Mouse (Mus musculus) olfactory bulb, adult 2 months (tissue): Measurements from ENCODE around the gene Fndc4.

Experiments used
- CTCF ChIP-seq: fragments of 200-500 bp; IDR thresholded peaks from 2 replicates; pipeline ENCODE4 v1.5.1; 2012; ENCODE audit warnings: low read depth, mild to moderate bottlenecking, low read length, moderate library complexity; ENCODE audit not compliant: insufficient read depth
- POLR2A ChIP-seq: fragments of 200-500 bp; IDR thresholded peaks from 2 replicates; pipeline ENCODE4 v1.6.1; 2012; ENCODE audit warnings: mild to moderate bottlenecking, low read depth, low read length, moderate library complexity; ENCODE audit not compliant: insufficient read depth

DNA sequence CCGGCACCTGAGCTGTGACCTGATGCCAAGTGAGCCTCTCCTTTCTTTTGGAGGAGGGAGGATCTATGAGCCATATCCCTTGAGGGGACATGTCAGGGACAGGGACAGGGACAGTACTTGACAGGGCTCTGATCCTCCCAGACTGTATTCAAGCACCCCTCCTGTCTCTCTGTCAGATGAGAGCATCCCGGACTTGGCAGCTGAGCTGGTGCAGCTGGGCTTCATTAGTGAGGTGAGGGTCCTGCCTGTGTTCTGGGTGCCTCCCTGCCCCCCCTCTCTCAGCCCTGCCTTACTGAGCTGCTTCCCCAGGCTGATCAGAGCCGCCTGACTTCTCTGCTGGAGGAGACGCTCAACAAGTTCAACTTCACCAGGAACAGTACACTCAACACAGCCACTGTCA is 45.2 kb downstream of the Fndc4 start:
- TF ChIP-seq CTCF (no peak), POLR2A (no peak)
